Mouse (Mus musculus) bone marrow, adult 2 months (tissue): Measurements from ENCODE around the gene Rplp2.

Experiments used
- CTCF ChIP-seq: fragments of 200-500 bp; IDR thresholded peaks from 2 replicates; pipeline ENCODE4 v1.5.1; 2011; ENCODE audit warnings: low read length, control low read depth; ENCODE audit not compliant: control insufficient read depth, insufficient read depth
- POLR2A ChIP-seq: fragments of 200-500 bp; IDR thresholded peaks from 2 replicates; pipeline ENCODE4 v1.6.1; 2011; ENCODE audit warnings: low read depth, mild to moderate bottlenecking, control low read depth, low read length, borderline replicate concordance; ENCODE audit not compliant: control insufficient read depth

GRCm38 (mm10) chr7:141443081-141443821, 3.9 kb upstream of the Rplp2 start:
- TF ChIP-seq CTCF (peak; percentile 47; the same call in 1 of the 2 replicates), POLR2A (no peak)
